Mouse (Mus musculus) lung, postnatal 0 days (tissue): ENCODE data around the gene Narf.

ENCODE experiments used
- CTCF ChIP-seq: IDR thresholded peaks from 2 replicates; pipeline ENCODE4 v1.5.1; 2016; ENCODE audit warnings: antibody characterized with exemption, mild to moderate bottlenecking
- EP300 ChIP-seq: IDR thresholded peaks from 2 replicates; pipeline ENCODE4 v1.6.1; 2016; ENCODE audit warnings: antibody characterized with exemption, mild to moderate bottlenecking, control low read depth

DNA sequence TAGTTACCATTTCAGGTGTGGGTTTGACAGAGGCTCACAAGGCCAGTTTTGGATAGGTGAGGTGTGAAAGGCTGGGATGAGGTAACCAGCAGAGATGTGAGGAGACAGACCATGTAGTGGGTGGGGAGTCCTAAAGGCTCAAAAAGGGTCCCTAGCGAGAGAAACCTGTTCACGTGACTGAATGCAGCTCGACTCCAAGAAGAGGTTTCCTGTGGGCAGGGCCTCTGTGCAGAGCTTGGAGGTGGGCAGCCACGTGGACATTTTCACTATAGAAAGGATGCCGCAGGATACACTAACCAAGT lies 33.2 kb upstream of the Narf start:
- TF ChIP-seq CTCF: no peak
- no peak for TF ChIP-seq EP300
